Mouse (Mus musculus): ENCODE results near the gene Xpnpep2.

DNA sequence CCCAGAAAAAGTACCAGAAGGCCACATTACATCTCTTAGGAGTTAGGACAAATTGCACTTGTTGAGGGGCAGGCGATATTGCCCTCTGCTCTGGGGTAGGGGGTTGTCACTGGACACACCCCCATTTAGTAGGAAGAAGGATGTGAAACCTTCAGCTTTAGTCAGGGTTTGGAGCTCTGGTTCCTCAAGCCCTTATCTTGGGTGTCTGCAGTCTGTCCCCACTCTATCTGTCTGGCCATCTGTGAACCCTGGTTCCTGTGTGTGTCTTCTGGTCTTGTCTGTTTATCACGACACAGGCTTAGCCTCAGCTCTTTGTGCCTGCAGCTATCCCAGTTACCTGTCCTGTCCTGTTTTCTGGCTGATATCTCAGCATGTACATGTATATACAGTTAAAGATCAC lies 44.9 kb downstream of the Xpnpep2 start:
- no peak for TF ChIP-seq EP300 (IDR thresholded peaks at IDR 0.05; ENCODE audit: insufficient read depth, low read depth, low read length)
- no peak for TF ChIP-seq POLR2A (IDR thresholded peaks at IDR 0.05; ENCODE audit: insufficient read depth, low read depth, low read length)
- no peak for TF ChIP-seq CTCF (IDR thresholded peaks at IDR 0.05)

Data from heart, adult 2 months (tissue).